Mouse (Mus musculus): ENCODE measurements around the gene Rfx8.

DNA sequence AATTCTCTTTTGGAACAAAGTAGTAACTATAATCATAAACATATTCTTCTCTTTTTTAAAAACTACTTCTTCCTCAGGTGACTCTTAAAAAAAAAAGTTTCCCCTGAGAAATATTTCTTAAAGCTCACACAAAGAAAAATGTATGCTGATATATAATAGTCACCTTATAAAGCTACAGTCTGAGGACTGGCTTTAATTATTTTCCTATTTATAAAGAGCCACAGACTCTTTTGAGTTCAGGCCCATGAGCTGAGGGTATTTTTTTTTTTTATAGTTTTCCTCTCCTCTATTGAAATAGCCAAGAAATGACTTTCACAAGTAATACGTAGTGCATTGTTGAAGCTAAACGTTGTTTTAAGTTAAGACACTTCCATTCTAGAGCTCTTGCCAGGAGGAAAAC, 611 bp downstream of the Rfx8 start:
- no peak for TF ChIP-seq POLR2A (IDR thresholded peaks at IDR 0.05; ENCODE audit: borderline replicate concordance, extremely low read depth, low read depth, low read length)
- TF ChIP-seq CTCF (IDR thresholded peaks at IDR 0.05; ENCODE audit: insufficient read depth, low read length) = no peak
